Mouse (Mus musculus) lung, adult 18-20 months (tissue): Measurements from ENCODE around the gene Rhbdl1.

ENCODE experiments used
- DNase-seq, 2 experiments: peaks; one replicate each; pipeline ENCODE4 v3.0.0; 2022; ENCODE audit warnings: mixed read lengths in 2 of 2

Rhbdl1 gene

DNA sequence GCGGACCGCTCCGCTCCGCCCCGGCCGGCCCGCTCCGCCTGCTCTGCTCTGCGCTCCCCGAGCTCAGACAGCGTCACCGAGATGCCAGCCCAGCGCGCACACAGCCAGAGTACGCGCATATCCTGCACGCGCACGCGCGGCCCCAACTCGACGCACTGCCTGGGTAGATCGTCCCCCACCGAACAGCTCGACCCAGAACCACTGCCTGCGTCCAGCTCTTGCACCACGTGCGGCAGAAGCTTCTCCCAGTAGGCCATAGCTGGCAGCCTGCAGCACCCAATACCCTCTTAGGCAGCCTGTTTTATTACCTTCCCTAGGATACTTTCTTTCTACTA lies at the start of gene Rhbdl1:
Gene Rhbdl1 (minus strand): TSS at position 220 of the 335 bp plus-strand sequence.
- peak; percentile 57 to 64 for DNase-seq

DNA sequence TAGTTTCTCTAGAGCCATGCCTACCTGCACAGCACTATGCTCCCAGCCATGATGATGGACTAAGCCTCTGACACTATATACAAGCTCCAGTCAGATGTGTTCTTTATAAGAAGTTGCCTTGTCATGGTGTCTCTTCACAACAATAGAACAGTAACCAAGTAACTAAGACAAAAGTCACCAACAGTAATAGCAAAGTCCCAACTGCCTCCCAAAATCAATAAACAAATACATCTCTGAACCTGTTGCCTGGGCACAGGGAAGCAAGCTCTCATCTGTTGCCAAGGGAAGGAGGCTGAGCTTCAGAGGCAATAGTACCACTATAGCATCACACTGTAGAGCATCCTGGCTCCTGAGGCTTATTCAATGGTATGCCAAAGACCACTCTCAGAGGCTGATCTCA lies 49.7 kb upstream of the Rhbdl1 start:
- no peak for DNase-seq

- DNase-seq: no peak
Observed at GRCm38 (mm10) chr17:25885636-25886035, 48.5 kb upstream of the Rhbdl1 start.

GRCm38 (mm10) chr17:25883824-25884223 lies 46.7 kb upstream of the Rhbdl1 start:
- no peak for DNase-seq

GRCm38 (mm10) chr17:25883268-25883667 lies 46.2 kb upstream of the Rhbdl1 start:
- DNase-seq: no peak

DNA sequence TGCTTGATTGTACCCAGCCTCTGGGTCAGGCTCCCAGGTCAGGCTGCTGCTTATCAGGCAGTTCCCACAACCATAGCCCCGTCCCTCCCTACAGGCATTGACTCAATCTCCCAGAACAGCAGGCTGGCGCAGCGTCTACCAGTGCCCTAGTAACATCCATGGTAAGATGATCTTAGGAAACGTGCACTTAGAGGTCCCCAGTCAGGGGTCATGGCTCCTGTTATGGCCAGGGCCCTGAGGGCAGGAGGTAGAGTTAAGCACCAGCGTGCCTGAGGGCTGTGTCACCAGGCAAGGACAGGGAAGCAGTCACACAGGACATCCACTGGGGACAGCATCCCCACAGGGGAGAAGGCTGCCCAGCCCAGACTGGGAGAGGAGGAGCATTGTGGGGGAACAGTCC lies 45.2 kb upstream of the Rhbdl1 start:
- no peak for DNase-seq

DNA sequence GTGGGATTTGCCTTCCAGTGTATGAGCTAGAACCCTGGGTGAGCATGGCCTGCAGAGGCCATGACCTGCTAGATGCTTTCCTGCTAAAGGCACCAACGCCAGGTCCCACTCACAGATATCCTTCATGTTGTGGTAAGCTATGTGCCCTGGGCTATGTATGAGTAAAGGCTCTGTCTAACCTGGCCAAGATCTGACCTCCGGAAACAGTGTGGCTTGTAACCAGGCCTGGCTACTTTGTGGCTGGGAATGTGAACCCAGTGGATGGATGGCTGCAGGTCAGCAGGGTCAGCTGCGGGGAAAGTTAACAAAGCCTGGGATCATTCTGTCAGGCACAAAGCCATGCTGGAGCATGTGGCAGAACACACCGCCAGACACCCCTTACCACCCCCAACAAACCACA lies 44.6 kb upstream of the Rhbdl1 start:
- DNase-seq: no peak

GRCm38 (mm10) chr17:25880913-25881641 lies 44.0 kb upstream of the Rhbdl1 start:
- no peak for DNase-seq

DNA sequence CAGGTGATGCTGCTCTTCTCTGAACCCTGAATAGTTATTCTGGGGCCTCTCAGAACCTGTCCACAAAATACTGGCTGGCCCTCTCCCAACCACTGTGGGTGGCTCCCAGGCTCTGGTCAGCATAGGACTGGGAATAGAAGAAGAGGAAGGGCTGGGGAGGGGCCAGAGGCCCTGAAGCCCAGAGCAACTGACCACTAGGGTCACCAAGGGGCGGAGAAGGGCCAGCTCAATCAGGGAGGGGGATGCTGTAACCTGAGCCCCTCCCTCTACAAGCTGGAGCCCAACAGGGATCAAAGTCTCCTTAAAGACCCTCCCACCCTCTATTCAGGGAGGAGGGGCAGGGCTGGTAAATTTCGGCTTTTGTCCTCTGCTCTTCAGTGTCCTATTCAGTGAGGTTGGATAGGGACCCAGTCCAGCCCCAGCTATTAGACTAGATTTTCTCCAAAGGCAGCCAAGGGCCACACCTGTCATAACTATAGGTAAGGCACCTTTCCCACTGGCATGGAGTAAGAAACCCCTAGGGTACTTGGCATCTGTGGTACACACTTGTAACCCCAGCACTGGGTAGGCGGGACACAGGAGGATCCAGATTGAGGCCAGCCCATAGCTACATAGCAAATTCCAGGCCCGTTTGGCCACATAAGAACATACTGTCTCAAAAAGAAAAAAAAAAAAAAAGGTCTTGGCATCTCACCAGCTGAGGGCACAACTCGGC lies 43.3 kb upstream of the Rhbdl1 start, which contains the start of gene Wfikkn1:
Gene Wfikkn1 (minus strand): TSS at position 663 of the 715 bp plus-strand sequence.
- DNase-seq: no peak

- DNase-seq: no peak
Observed at GRCm38 (mm10) chr17:25879750-25880149, 42.7 kb upstream of the Rhbdl1 start.

- peak in 1 of 2 experiments; percentile 26 for DNase-seq
Observed at GRCm38 (mm10) chr17:25879261-25879660, 42.2 kb upstream of the Rhbdl1 start.

GRCm38 (mm10) chr17:25878611-25879180 lies 41.6 kb upstream of the Rhbdl1 start:
- DNase-seq: no peak

DNA sequence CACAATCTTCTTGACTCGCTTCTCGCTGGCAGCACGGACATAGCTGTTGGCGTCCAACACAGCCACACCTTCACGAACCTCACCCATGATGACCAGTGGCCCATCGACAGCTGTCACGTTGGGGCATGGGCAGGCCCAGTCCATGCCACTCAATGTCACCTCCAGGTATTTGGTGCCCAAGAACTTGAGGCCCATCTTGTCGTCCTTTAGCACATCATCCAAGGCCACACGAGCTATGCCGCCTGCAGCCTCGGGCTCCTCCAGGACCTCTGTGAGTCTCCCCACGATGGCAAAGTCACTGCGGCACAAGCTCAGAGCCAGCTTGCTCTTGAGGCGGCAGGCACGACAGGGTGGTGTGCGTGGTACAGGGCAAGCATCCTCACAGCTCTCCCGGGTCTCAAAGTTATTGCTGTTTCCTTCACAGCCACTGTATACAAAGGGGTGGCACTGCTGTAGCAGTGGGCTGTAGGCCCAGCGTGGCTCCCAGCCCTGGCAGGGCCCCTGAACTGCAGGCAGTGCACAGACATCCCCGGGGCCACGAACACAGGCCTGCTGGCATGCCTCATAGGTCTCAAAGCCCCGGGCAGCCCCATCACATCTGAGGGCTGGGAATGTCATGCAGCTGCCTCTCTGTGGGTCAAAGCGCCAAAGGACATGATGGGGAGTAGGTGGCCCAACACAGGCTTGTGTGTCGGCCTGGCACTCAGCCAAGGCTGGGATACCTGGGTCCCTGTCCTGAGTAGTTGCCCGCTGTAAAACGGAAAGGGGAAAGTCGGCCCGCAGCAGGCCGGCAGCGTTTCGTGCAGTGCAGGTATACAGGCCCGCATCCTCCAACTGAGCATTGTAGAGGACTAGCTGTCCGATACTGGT lies 40.9 kb upstream of the Rhbdl1 start:
- DNase-seq: no peak

GRCm38 (mm10) chr17:25877025-25877424 lies 39.9 kb upstream of the Rhbdl1 start:
- DNase-seq: no peak

GRCm38 (mm10) chr17:25876347-25876915 lies 39.3 kb upstream of the Rhbdl1 start:
- no peak for DNase-seq

DNA sequence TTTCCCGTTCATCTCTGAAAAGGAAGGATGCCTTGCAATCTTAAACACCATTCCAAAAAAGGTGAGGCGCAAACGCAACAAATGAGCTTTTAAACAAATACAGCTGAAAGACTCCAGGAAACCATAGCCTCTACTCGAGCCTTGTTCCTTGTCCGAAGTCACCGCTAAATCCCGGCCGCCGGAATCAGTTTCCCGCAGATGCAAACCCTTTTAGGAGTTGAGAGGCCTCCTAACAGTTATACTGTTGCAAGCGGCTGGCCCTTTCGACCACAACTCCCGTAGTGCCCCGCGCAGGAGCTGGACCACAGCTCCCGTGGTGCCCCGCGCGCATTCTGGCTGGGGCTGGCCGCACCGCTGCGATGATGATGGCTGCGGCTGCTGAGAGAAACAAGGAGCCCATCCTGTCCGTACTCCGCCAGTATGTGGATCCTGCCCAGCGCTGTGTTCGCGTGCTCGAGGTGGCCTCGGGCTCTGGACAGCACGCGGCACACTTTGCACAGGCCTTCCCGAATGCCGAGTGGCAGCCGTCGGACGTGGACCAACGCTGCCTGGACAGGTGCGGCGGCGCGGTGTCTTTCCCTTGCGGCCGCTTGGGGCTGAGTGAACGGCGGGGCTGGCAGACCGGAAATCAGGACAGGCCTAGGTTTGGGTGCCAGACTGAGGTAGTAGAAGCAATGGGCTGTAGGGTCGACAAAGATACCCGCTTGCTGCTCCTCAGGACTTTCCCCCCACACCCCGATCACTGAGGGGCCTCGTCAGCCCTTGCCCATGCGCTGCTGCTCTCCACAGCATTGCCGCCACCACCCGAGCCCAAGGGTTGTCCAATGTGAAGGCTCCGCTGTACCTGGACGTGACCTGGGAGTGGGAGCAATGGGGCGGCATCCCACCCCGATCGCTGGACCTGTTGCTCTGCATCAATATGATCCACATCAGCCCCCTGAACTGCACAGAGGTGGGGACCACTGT lies 38.4 kb upstream of the Rhbdl1 start:
- peak; percentile 89 to 90 for DNase-seq

GRCm38 (mm10) chr17:25874721-25875170 lies 37.7 kb upstream of the Rhbdl1 start, which contains the start of gene Mettl26:
TSS of gene Mettl26 (plus strand) at chr17:25875074.
- peak; percentile 92 to 93 for DNase-seq

DNA sequence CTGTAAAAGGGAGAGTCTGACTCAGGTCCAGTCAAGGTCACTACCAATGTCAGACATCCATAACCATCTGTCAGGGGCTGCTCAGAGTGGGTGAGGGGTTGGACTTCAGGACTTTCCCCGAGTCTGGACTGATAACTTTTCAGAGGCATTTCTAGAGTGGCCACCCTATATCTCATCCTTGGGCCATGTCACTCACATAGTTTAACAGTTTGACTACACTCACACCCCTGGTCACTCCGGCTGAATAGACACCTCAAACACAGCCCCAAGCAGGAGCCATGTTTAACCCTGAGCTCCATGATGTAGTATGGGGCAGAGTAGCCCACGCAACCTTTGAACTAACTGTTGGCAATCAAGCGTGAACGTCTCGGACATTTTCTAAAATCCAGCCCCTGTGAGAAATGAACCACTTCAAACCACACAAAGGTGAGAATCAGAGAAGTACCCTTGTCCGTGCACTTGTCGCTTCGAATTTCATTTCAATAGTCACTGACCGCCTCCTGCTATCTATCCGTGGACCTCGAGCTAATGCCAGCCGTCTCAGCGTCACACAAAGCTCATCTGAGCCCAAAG lies 37.1 kb upstream of the Rhbdl1 start:
- DNase-seq: no peak

DNA sequence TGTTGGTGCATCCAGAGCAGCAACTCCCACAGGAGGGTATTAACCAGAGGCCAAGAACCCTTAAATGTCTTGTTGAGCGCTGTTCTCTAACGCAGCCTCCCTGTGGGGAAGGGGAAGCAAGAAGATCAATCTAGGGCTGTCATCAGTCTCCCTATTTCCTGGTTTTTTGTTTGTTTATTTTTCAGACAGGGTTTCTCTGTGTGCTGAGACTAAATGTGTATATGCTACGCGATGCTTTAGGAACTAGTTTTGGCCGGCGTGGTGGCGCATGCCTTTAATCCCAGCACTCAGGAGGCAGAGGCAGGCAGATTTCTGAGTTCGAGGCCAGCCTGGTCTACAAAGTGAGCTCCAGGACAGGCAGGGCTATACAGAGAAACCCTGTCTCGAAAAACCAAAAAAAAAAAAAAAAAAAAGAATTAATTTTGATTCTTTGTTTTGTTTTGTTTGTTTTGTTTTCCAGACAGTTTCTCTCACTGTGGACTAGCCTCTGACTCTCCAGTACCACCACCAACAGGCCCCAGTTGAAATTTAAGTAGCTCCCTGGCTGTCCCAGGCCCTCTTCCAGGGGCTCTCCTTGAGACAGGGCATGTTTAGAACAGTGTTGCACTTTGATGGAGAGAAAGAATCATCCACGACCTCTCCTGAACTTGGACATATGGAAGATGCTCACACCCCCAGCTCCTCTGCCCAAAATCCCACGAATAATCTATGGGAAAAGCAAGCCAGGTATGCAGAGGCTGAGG lies 36.5 kb upstream of the Rhbdl1 start:
- DNase-seq: no peak

DNA sequence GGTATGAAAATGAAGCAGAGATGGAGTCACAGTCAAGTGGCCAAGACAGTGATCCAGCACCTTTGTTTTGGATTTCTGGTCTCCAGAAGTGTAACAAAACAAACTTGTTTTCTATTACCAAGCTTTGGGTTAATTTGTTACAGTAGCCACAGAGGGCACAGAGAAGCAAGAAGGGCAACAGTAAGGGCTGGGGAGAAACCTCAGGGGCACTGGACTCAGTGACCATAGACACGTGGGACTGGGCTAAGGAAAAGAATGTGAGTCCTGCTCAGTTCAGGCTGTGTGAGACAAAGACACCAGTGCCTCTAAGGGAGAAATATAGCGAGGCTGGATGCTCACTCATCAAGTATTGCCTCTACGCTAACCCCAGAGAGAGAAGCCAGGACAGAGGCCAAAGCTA lies 35.6 kb upstream of the Rhbdl1 start:
- no peak for DNase-seq
